Comparison of ENCODE assay signal across 13 mouse cellular contexts in the genomic region with DNA sequence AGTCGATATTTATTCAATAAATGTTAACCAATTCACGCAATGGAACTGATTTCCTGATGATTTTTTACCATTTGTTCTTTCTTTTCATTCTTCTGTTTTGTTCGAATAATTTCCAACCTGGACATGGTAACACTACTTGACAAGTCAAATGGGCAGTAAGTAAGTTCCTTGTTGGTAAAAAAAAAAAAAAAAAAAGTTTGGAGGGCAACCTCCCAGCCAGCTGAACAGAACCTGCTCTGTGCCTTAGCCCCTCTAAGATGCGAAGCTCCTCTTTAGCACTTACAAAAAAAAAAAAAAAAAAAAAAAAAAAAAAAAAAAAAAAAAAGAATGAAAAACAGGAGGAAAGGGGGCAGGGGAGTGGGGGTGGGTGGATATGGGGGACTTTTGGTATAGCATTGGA.
A peak's percentile ranks its signal among the peaks of the same experiment; 100 is the strongest.
DNase-seq lines count a peak whose midpoint lies in the region; ATAC-seq and TF ChIP-seq lines count a peak whose summit lies in the region.
"Had no signal": no experiment of that assay in that cellular context is flagged by ENCODE, and none has a peak within 500 bp of the region (broad histone marks: within the 10 kb centered on the region; RNA-seq: fewer than 3 reads in every experiment).

No protein-coding gene starts in this region.

- no peak for TF ChIP-seq EP300 in heart, postnatal 0 days (IDR thresholded peaks at IDR 0.05; ENCODE audit: low read depth)

- WGBS in heart, postnatal 0 days = 31% methylated on average over 4 of the region's 4 CpGs
- WGBS in forebrain, embryonic 12.5 days = 23% methylated on average over 4 of the region's 4 CpGs
- 10% methylated on average over 4 of the region's 4 CpGs for WGBS in hindbrain, embryonic 16.5 days
- WGBS in neural tube, embryonic 14.5 days = 14% methylated on average over 4 of the region's 4 CpGs

- TF ChIP-seq CTCF in heart, postnatal 0 days (IDR thresholded peaks at IDR 0.05; ENCODE audit: low read depth) = no peak

- no peaks in the 10 kb centered on the region for H3K36me3 ChIP-seq in heart, postnatal 0 days (replicated peaks; ENCODE audit: control insufficient read depth, insufficient read depth, low read length)
- H3K36me3 ChIP-seq in forebrain, embryonic 12.5 days (replicated peaks) = no peaks in the 10 kb centered on the region
- no peaks in the 10 kb centered on the region for H3K36me3 ChIP-seq in hindbrain, embryonic 16.5 days (ENCODE audit: control insufficient read depth, insufficient read depth, low read length)
- H3K36me3 ChIP-seq in neural tube, embryonic 14.5 days (ENCODE audit: control insufficient read depth, insufficient read depth, low read length) = no peaks in the 10 kb centered on the region

- H3K9me3 ChIP-seq in heart, postnatal 0 days (replicated peaks; ENCODE audit: control insufficient read depth, low read length) = 0 out of 2 replicates have a peak, but pooled peaks cover 5% of the 10 kb centered on the region
- no peaks in the 10 kb centered on the region for H3K9me3 ChIP-seq in forebrain, embryonic 12.5 days
- H3K9me3 ChIP-seq in hindbrain, embryonic 16.5 days (ENCODE audit: control insufficient read depth, low read length) = no peaks in the 10 kb centered on the region
- no peaks in the 10 kb centered on the region for H3K9me3 ChIP-seq in neural tube, embryonic 14.5 days (ENCODE audit: control insufficient read depth, low read length)

- no peaks in the 10 kb centered on the region for H3K4me1 ChIP-seq in heart, postnatal 0 days (ENCODE audit: control insufficient read depth, insufficient read depth)
- H3K4me1 ChIP-seq in forebrain, embryonic 12.5 days = peaks cover 6% of the 10 kb centered on the region; the same call in 1 of the 2 replicates
- peaks cover 5% of the 10 kb centered on the region; the same call in 1 of the 2 replicates for H3K4me1 ChIP-seq in hindbrain, embryonic 16.5 days (ENCODE audit: control insufficient read depth, insufficient read depth, low read depth, low read length)
- H3K4me1 ChIP-seq in neural tube, embryonic 14.5 days (ENCODE audit: control insufficient read depth, insufficient read depth, low read length) = no peaks in the 10 kb centered on the region

- DNase-seq in heart, postnatal 0 days (ENCODE audit: low spot score) = no peak
- DNase-seq in heart, postnatal 36 days = no peak
- no peak for DNase-seq in testis, postnatal 14 days (ENCODE audit: low spot score)
- DNase-seq in gastrocnemius, postnatal 14 days = no peak
- DNase-seq: adrenal gland, adult 2 months; cerebellum, postnatal 36 days; gastrocnemius, adult 2 months; kidney, postnatal 14 days; lung, postnatal 10 days had no signal

- H3K27me3 ChIP-seq in heart, postnatal 0 days (ENCODE audit: control insufficient read depth, insufficient read depth, low read length) = no peaks in the 10 kb centered on the region
- H3K27me3 ChIP-seq in forebrain, embryonic 12.5 days = peaks cover 9% of the 10 kb centered on the region; the same call in 1 of the 2 replicates
- H3K27me3 ChIP-seq in hindbrain, embryonic 16.5 days (replicated peaks; ENCODE audit: control insufficient read depth, insufficient read depth, low read length) = no peaks in the 10 kb centered on the region
- H3K27me3 ChIP-seq in neural tube, embryonic 14.5 days (ENCODE audit: control insufficient read depth, insufficient read depth, low read length) = no peaks in the 10 kb centered on the region

- no peak for ATAC-seq in heart, postnatal 0 days (ENCODE audit: insufficient read depth, low read depth)
- no peak for ATAC-seq in forebrain, embryonic 12.5 days (ENCODE audit: low FRiP score)
- no peak for ATAC-seq in hindbrain, embryonic 16.5 days
- no peak for ATAC-seq in neural tube, embryonic 14.5 days (ENCODE audit: low read depth)

- H3K9ac ChIP-seq in heart, postnatal 0 days (replicated peaks; ENCODE audit: low read depth, low read length) = no peak overlapping the region
- no peak overlapping the region for H3K9ac ChIP-seq in forebrain, embryonic 12.5 days
- H3K9ac ChIP-seq in hindbrain, embryonic 16.5 days (ENCODE audit: low read depth, low read length) = no peak overlapping the region
- H3K9ac ChIP-seq in neural tube, embryonic 14.5 days (replicated peaks; ENCODE audit: low read depth, low read length) = no peak overlapping the region

- no peak overlapping the region for H3K27ac ChIP-seq in heart, postnatal 0 days (ENCODE audit: low read depth)
- H3K27ac ChIP-seq in forebrain, embryonic 12.5 days = no peak overlapping the region
- no peak overlapping the region for H3K27ac ChIP-seq in hindbrain, embryonic 16.5 days (ENCODE audit: low read depth, low read length)
- no peak overlapping the region for H3K27ac ChIP-seq in neural tube, embryonic 14.5 days (ENCODE audit: low read depth, low read length)
- H3K27ac ChIP-seq: gastrocnemius, adult 2 months had no signal

- H3K4me2 ChIP-seq in heart, postnatal 0 days (ENCODE audit: low read depth, low read length) = peak overlapping the region; percentile 11; the same call in 1 of the 2 replicates
- H3K4me2 ChIP-seq in forebrain, embryonic 12.5 days = peak overlapping the region; percentile 20
- H3K4me2 ChIP-seq in hindbrain, embryonic 16.5 days (ENCODE audit: low read length) = peak overlapping the region; percentile 41
- H3K4me2 ChIP-seq in neural tube, embryonic 14.5 days (ENCODE audit: low read depth, low read length) = peak overlapping the region; percentile 12; the same call in 1 of the 2 replicates
- H3K4me2 ChIP-seq: liver, embryonic 11.5 days had no signal

- no peak overlapping the region for H3K4me3 ChIP-seq in heart, postnatal 0 days (ENCODE audit: low read depth, low read length)
- H3K4me3 ChIP-seq in forebrain, embryonic 12.5 days (replicated peaks) = no peak overlapping the region
- H3K4me3 ChIP-seq in hindbrain, embryonic 16.5 days (ENCODE audit: low read length) = peak overlapping the region; percentile 5
- no peak overlapping the region for H3K4me3 ChIP-seq in neural tube, embryonic 14.5 days (ENCODE audit: low read depth, low read length)
- H3K4me3 ChIP-seq: gastrocnemius, adult 2 months had no signal

- intact Hi-C loops in heart, postnatal 36 days (cut with DNase I) = no loop called here
- intact Hi-C loops in gastrocnemius, postnatal 14 days (cut with DNase I; ENCODE audit: low total_unique reads) = no loop called here
